Mouse (Mus musculus) forebrain, embryonic 15.5 days (tissue): Measurements from ENCODE around the gene Sh3bp2. TPM values are rescaled to one million over a fixed set of nuclear protein-coding genes. Genes with fewer than 3 reads are reported as not detected.

Source experiments
- ATAC-seq: fragments of 200-750 bp; cut with Nextera tagmentation; replicated peaks from 2 replicates; pipeline ENCODE4 v1.8.0; 2017; ENCODE audit warnings: mild to moderate bottlenecking, moderate TSS enrichment, moderate library complexity
- H3K27ac ChIP-seq: fragments of 300-500 bp; sonication (generic); replicated peaks from 2 replicates; pipeline ENCODE4 v1.5.1; 2015; ENCODE audit warnings: mild to moderate bottlenecking, inconsistent platforms
- H3K27me3 ChIP-seq: fragments of 300-500 bp; sonication (generic); 2 replicates; pipeline ENCODE4 v1.6.1; 2015; ENCODE audit warnings: inconsistent platforms
- H3K36me3 ChIP-seq: fragments of 300-500 bp; sonication (generic); 2 replicates; pipeline ENCODE4 v1.6.1; 2015; ENCODE audit warnings: mild to moderate bottlenecking, inconsistent platforms
- H3K4me1 ChIP-seq: fragments of 300-500 bp; sonication (generic); 2 replicates; pipeline ENCODE4 v1.6.1; 2015; ENCODE audit warnings: inconsistent platforms
- H3K4me2 ChIP-seq: fragments of 300-500 bp; sonication (generic); replicated peaks from 2 replicates; pipeline ENCODE4 v1.6.1; 2015; ENCODE audit warnings: mild to moderate bottlenecking, inconsistent platforms
- H3K4me3 ChIP-seq: fragments of 300-500 bp; sonication (generic); 2 replicates; pipeline ENCODE4 v1.5.1; 2015; ENCODE audit warnings: mild to moderate bottlenecking, inconsistent platforms
- H3K9ac ChIP-seq: fragments of 300-500 bp; sonication (generic); replicated peaks from 2 replicates; pipeline ENCODE4 v1.6.1; 2015; ENCODE audit warnings: mild to moderate bottlenecking, inconsistent platforms
- H3K9me3 ChIP-seq: fragments of 300-500 bp; sonication (generic); 2 replicates; pipeline ENCODE4 v1.6.1; 2016; ENCODE audit warnings: inconsistent platforms
- WGBS: fragments of 180-500 bp; shearing (Covaris S2); methylation state at CpG from one replicate; pipeline ENCODE4 v1.1.7; 2015; ENCODE audit warnings: mixed read lengths; 5-methylcytosine and 5-hydroxymethylcytosine counted together
- polyA plus RNA-seq: library from polyadenylated mRNA; unstranded; fragments of >200 nt; fragmentation: Nextera tagmentation; extraction: Ambion mirVana; gene quantifications from 2 replicates; pipeline ENCODE4 v1.2.1, GENCODE M21; 2015

The Sh3bp2 gene
- polyA plus RNA-seq, 1 experiment from 2014 or later = 21.2 TPM

DNA sequence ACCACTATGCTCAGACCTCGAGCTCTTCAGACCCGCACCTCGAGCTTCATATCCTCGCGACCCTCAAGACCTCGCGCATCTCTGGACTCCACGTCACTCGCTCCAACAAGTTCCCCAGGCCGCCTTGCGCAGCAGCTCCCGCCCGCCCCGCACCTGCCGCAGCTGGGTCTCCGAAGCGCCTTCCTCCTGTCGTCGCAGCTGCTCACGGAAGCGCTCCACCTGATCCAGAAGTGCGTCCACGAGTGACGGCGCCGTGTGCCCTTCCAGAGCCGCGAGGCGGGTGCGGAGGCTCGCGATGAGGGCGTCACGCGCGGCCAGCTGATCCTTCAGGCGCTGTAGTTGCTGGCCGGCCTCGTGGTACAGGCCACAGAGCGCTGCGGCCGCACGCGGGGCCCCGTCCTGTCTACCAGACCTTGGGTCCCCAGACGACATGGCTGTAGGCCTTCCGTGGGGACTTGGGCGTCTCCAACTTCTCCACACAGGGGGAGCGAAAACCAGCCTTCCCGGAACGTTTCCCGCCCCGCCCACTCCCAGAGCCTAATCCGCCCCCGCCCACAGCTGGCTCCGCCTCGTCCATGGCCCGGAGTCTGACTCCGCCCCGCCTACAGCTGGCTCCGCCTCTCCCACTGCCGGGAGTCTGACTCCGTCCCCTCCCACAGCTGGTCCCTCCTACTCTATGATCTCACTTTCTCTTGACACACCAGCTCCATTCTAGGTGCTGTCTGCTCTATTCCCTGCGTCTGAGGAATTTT is 12.0 kb upstream of the Sh3bp2 start, which contains the start of gene Tnip2:
Gene Tnip2 (minus strand): TSS at position 526 of the 752 bp plus-strand sequence.
- peak within 1 kb of the TSS; percentile 75 for H3K4me2 ChIP-seq
- H3K4me1 ChIP-seq = peaks cover 9% of the 10 kb centered on the region
- H3K9me3 ChIP-seq = no peaks in the 10 kb centered on the region
- peak; percentile 96 for ATAC-seq
- no peak within 1 kb of the TSS for H3K27ac ChIP-seq
- under 1% methylated on average over 63 of the region's 64 CpGs for WGBS
- H3K36me3 ChIP-seq = no peaks in the 10 kb centered on the region
- no peaks in the 10 kb centered on the region for H3K27me3 ChIP-seq
- H3K4me3 ChIP-seq = peak within 1 kb of the TSS; percentile 52
- peak within 1 kb of the TSS; percentile 47 for H3K9ac ChIP-seq

GRCm38 (mm10) chr5:34514218-34514566 is 11.4 kb upstream of the Sh3bp2 start:
- Histone ChIP-seq H3K4me2 (peak overlapping the region; percentile 75), H3K36me3 (no peaks in the 10 kb centered on the region), H3K27me3 (no peaks in the 10 kb centered on the region), H3K4me1 (peaks cover 9% of the 10 kb centered on the region), H3K9ac (no peak overlapping the region), H3K4me3 (peak overlapping the region; percentile 52), H3K27ac (no peak overlapping the region), H3K9me3 (no peaks in the 10 kb centered on the region)
- no peak for ATAC-seq
- WGBS = 22% methylated on average over 7 of the region's 7 CpGs

DNA sequence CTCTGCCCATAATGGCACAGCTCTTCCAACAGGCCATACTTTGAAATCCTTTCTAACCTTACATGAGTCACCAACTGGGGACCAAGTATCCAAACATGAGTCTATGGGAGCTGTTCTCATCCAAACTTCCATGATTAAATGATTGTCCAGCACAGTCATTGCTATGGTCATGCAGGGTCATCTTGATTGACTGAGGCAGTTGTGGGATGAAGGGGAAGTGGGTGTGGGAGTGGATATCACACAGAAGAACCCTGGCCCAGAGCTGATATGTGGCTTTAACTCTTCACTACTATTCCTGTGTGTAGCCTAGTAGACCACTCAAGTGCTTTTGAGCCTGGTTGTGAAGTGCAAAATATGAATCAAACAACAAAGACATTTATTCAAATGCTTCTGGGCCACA is 10.5 kb upstream of the Sh3bp2 start:
- H3K9ac ChIP-seq = no peak overlapping the region
- ATAC-seq = no peak

GRCm38 (mm10) chr5:34517913-34518312 is 7.7 kb upstream of the Sh3bp2 start:
- no peak overlapping the region for H3K4me2 ChIP-seq
- H3K36me3 ChIP-seq = no peaks in the 10 kb centered on the region
- H3K27me3 ChIP-seq = no peaks in the 10 kb centered on the region
- H3K4me1 ChIP-seq = peaks cover 9% of the 10 kb centered on the region
- WGBS = 21% methylated on average over 3 of the region's 3 CpGs
- no peak overlapping the region for H3K9ac ChIP-seq
- ATAC-seq = no peak
- no peak overlapping the region for H3K27ac ChIP-seq
- no peaks in the 10 kb centered on the region for H3K9me3 ChIP-seq
- no peak overlapping the region for H3K4me3 ChIP-seq

More for the DNA sequence above, 10.5 kb upstream of the Sh3bp2 start:
- Histone ChIP-seq H3K4me2 (no peak overlapping the region), H3K4me3 (no peak overlapping the region), H3K27ac (no peak overlapping the region), H3K27me3 (no peaks in the 10 kb centered on the region), H3K36me3 (no peaks in the 10 kb centered on the region), H3K9me3 (no peaks in the 10 kb centered on the region), H3K4me1 (peaks cover 9% of the 10 kb centered on the region)

- H3K4me2 ChIP-seq = no peak overlapping the region
- no peaks in the 10 kb centered on the region for H3K9me3 ChIP-seq
- 80% methylated on average over 9 of the region's 9 CpGs for WGBS
- H3K27ac ChIP-seq = no peak overlapping the region
- no peak overlapping the region for H3K9ac ChIP-seq
- H3K4me1 ChIP-seq = no peaks in the 10 kb centered on the region
- H3K27me3 ChIP-seq = no peaks in the 10 kb centered on the region
- H3K4me3 ChIP-seq = no peak overlapping the region
- no peak for ATAC-seq
- no peaks in the 10 kb centered on the region for H3K36me3 ChIP-seq
These were observed 6.2 kb upstream of the Sh3bp2 start for GRCm38 (mm10) chr5:34519389-34519910.

- ATAC-seq = no peak
- Histone ChIP-seq H3K4me1 (no peaks in the 10 kb centered on the region), H3K9me3 (no peaks in the 10 kb centered on the region), H3K27me3 (no peaks in the 10 kb centered on the region), H3K27ac (no peak overlapping the region), H3K9ac (no peak overlapping the region), H3K36me3 (no peaks in the 10 kb centered on the region), H3K4me3 (no peak overlapping the region), H3K4me2 (no peak overlapping the region)
- WGBS = 76% methylated on average over 11 of the region's 11 CpGs
These were observed 5.0 kb upstream of the Sh3bp2 start for GRCm38 (mm10) chr5:34520458-34521209.

DNA sequence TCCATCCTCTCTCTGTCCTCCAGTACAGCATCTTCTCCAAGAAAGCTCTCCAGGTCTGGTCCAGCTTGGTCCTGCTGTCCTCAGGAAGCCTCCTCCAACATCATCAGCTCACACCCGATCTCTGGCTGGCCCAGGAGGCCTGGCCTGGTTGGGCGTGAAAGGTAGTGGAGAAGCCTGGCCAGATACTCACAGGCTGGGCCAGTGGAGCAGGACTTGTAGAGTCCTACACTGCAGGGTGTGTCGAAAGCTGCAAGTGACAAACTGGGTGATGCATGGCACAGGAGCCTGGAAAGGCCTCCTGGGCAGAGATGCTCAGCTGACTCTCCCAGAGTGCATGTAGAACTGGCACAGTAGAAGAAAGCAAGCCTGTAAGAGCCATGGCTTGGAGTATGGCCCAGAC is 4.3 kb upstream of the Sh3bp2 start:
- no peak overlapping the region for H3K9ac ChIP-seq
- no peaks in the 10 kb centered on the region for H3K4me1 ChIP-seq
- H3K4me3 ChIP-seq = no peak overlapping the region
- H3K27ac ChIP-seq = no peak overlapping the region
- no peaks in the 10 kb centered on the region for H3K9me3 ChIP-seq
- no peaks in the 10 kb centered on the region for H3K36me3 ChIP-seq
- H3K4me2 ChIP-seq = no peak overlapping the region
- H3K27me3 ChIP-seq = no peaks in the 10 kb centered on the region
- WGBS = 89% methylated on average over 3 of the region's 3 CpGs
- ATAC-seq = no peak

GRCm38 (mm10) chr5:34523958-34524485 is 1.6 kb upstream of the Sh3bp2 start:
- Histone ChIP-seq H3K36me3 (no peaks in the 10 kb centered on the region), H3K27ac (no peak overlapping the region), H3K4me1 (no peaks in the 10 kb centered on the region), H3K9me3 (no peaks in the 10 kb centered on the region), H3K9ac (no peak overlapping the region), H3K4me3 (no peak overlapping the region), H3K4me2 (no peak overlapping the region), H3K27me3 (no peaks in the 10 kb centered on the region)
- WGBS = 64% methylated on average over 4 of the region's 4 CpGs
- ATAC-seq = no peak

DNA sequence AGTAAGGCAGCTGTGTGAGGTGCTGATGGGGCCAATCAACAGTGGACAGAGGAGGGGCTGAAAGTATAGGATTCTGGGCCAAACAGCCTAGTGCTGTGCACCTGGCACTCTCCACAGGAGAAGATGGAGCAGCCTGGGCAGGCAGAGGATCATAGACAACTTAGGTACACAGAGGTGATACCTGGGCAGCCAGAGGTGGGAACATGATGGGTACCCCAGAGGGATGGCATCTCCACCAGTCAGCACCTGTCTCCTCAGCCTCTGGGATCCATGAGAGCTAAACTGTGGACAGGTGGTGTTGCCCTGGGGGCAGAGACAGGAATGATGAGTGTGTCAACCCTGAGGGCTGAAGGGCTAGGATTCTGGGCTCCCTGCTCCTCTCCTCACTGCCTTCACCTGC is 1.1 kb upstream of the Sh3bp2 start:
- no peak for ATAC-seq
- no peak overlapping the region for H3K27ac ChIP-seq
- no peaks in the 10 kb centered on the region for H3K4me1 ChIP-seq
- no peak overlapping the region for H3K9ac ChIP-seq
- H3K36me3 ChIP-seq = no peaks in the 10 kb centered on the region
- no peaks in the 10 kb centered on the region for H3K9me3 ChIP-seq
- H3K4me2 ChIP-seq = no peak overlapping the region
- H3K4me3 ChIP-seq = no peak overlapping the region
- no peaks in the 10 kb centered on the region for H3K27me3 ChIP-seq

DNA sequence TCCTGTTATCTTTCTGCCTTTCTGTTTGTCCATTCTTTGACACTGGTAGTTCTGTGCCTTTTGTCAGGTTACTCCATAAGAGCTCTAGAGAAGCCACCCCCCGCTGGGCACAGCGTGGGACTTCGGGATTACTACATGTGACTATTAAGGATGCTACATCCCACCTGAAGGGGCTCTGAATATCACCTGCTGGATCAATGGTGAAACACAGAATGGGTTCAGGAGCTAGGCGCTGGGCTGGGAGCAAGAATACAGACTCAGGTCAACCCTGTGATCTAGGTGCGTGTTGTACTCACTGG is 788 bp downstream of the Sh3bp2 start:
- H3K9ac ChIP-seq = no peak overlapping the region
- no peaks in the 10 kb centered on the region for H3K27me3 ChIP-seq
- no peaks in the 10 kb centered on the region for H3K9me3 ChIP-seq
- WGBS = 32% methylated on average over 5 of the region's 5 CpGs
- no peaks in the 10 kb centered on the region for H3K4me1 ChIP-seq
- ATAC-seq = no peak
- no peak overlapping the region for H3K4me2 ChIP-seq
- no peak overlapping the region for H3K27ac ChIP-seq
- H3K36me3 ChIP-seq = no peaks in the 10 kb centered on the region
- H3K4me3 ChIP-seq = no peak overlapping the region

DNA sequence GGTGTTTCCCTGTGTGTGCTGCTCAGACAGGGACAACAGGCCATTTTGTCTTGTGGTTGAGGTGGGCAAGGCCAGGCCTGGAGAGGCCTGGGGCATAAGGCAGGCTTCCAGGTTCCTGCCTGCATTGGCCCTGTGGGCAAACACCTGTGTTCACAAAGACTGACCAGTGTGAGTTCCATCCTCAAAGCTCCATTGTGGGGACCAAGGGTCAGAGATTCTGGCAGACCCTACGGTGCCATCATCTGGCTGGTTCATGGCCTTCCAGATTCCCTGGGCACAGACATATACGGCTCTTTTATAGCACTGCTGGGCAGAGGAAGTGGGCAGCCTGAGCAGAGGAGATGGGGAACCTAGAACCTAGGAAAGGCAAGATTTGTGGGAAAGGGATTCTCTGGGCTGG is 1.7 kb downstream of the Sh3bp2 start:
- ATAC-seq = no peak
- no peaks in the 10 kb centered on the region for H3K4me1 ChIP-seq
- H3K9ac ChIP-seq = no peak overlapping the region
- H3K27me3 ChIP-seq = no peaks in the 10 kb centered on the region
- no peak overlapping the region for H3K4me3 ChIP-seq
- H3K4me2 ChIP-seq = no peak overlapping the region
- no peaks in the 10 kb centered on the region for H3K9me3 ChIP-seq
- 80% methylated on average over 2 of the region's 2 CpGs for WGBS
- H3K27ac ChIP-seq = no peak overlapping the region
- H3K36me3 ChIP-seq = no peaks in the 10 kb centered on the region

DNA sequence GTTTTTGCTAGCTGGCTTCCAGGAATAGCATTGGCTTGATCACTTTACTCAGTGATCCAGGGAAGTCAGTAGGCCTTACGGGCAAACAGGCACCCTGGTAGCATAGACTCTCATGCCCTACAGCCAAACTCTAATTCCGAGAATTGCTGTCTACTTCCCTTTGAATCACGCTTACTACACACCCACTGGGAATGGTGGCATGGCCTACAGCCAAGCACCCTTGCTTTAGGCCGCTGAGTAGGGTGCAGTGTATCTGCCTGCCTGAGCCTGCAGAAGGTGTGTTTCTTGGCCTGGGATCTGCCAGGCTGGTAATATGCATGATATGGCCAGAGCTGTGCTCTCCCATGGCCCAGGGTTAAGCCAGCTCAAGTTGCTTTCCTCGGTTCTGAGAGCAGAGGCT is 3.1 kb downstream of the Sh3bp2 start:
- Histone ChIP-seq H3K9ac (no peak overlapping the region), H3K9me3 (no peaks in the 10 kb centered on the region), H3K27me3 (no peaks in the 10 kb centered on the region), H3K4me1 (no peaks in the 10 kb centered on the region), H3K27ac (no peak overlapping the region), H3K4me2 (no peak overlapping the region), H3K36me3 (no peaks in the 10 kb centered on the region), H3K4me3 (no peak overlapping the region)
- ATAC-seq = no peak
- WGBS = 79% methylated on average over 5 of the region's 5 CpGs
